Mouse (Mus musculus): ENCODE measurements around the gene Ubap1l.

The Ubap1l gene

DNA sequence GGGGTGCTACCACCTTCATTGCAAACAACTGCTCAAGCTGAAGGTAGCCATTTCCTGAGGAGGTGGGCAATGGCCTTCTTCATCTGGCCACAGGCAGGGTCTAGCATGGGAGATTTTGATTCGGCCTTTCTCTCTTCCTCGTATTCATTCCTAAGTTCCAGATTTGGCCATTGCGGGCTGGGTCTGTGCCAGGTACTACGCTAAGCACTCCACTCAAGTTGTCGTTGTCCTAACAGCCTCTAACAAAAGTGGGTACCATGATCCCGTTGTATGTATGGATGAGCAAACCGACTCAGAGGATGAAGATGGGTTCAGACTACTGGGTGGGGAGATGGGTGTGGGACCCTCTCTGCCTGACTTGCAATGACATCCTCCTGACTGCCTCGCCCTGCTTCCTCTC lies 49.5 kb downstream of the Ubap1l start:
- no peak for DNase-seq (ENCODE audit: low read depth, low spot score)

DNA sequence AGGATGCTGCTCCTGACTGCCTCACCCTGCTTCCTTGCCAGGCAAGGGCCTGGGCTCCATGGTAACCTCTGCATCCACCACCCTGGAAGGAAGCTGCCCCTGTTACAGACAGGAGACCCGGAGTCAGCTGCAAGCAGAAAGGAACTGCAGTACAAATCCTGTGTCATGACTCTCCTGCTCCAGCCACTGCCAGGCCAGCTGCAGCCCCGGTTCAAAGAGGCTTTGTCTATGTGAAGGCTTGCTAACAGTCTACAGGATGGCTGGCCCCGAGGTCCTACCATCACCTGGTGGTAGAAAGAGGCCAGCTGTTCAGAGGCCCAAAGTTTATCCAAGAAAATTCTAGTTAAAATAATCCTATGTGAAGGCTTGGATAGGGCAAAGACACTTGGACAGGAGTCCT lies 50.5 kb downstream of the Ubap1l start:
- DNase-seq (ENCODE audit: low read depth, low spot score): no peak

DNA sequence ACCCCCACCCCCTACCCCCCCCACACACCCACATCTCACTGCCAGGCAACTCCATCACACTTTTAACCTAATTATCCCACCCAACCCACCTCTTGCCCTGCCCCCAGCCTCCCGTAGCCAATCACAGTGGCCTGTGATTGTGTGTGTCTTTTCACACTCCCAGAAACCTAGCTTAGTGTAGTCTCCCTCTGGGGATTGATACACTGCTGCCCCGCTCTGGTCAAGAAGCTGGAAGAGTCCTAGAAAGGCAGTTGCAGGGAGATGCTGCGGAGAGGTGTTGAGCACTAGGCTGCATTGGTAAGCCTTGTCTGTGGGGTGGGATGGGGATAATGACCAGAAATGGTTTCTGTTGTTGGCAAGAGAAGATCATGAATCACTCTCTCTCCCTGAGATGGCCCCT lies 56.9 kb downstream of the Ubap1l start:
- no peak for DNase-seq (ENCODE audit: low read depth, low spot score)

- no peak for DNase-seq (ENCODE audit: low read depth, low spot score)
Observed at GRCm38 (mm10) chr9:65419633-65420032, 58.8 kb downstream of the Ubap1l start.

DNA sequence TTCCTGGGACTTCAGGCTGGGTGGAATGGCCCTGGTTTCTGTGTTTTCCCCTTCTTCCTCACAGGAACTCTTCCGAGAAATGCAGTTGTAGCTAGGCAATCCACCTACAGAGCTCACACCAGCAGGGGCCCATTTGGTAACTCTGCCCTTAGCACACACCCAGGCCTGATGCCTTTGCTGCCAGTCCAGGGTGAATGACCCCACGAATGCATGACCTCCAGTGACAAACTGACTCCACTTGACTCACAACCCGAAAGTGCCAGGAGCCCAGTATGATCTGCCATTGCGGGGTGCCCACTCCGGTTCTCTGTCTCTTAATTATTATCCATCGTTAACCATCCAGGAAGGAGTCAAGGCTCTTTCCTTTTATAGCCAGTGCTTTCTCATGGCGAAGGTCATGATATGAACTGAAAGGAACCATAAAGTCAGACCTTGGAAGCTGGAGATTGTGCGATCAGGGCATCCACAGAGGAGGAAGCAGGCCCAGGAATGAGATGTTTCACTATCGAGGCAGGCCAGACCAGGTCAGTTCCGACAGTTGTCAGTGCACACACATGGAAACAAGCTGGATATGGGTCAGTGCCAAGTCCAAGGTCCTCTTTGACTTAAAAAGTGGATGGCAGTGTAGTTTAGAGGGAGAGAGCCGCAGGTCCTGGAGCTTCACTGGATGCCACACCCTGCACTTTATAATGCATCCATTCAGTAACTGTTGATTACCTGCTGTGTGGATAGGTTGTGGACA lies 62.1 kb downstream of the Ubap1l start, which contains the start of gene Slc51b:
TSS of gene Slc51b (minus strand) at position 196 of the 742 bp plus-strand sequence.
- no peak for DNase-seq (ENCODE audit: low read depth, low spot score)

DNA sequence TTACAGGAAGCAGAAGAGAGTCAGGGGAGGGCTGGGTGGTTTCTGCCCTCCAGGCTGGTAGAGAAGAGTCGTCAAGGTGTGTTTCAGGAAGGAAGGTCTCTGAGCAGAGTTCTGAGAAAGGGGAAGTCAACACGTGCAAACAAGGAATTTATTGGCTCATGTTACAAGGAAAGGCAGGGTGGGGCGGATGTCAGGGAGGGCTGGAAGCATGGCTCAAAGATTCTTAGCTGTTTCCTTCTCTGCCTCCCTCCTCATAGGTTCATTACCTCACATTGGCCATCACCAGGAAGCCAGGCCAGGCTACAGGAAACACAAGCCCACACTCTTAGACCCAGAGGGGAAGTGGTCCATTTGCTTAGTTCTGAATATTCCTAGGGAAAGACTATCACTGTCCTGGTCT lies 63.6 kb downstream of the Ubap1l start:
- peak; percentile 29 for DNase-seq (ENCODE audit: low read depth, low spot score)

- DNase-seq (ENCODE audit: low read depth, low spot score): no peak
Observed at GRCm38 (mm10) chr9:65427511-65427910, 66.7 kb downstream of the Ubap1l start.

DNA sequence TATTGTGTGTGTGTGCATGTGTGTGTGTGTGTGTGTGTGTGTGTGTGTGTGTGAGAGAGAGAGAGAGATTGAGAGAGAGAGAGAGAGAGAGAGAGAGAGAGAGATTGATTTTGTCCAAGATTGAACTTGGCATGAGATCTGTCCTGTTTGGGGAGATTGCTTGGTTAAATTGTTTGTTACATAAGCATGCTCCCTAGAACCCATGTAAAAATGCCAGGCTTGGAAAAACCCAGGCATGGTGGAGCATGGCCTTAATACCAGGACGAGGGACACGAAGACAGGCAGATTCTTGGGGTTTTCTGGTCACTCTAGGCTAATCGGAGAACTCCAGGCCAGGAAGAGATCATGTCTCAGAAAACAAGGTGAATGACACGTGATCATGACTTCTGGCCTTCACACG lies 67.2 kb downstream of the Ubap1l start:
- DNase-seq (ENCODE audit: low read depth, low spot score): no peak

All from ZHBTc4 (cell line).